Mouse (Mus musculus): Measurements from ENCODE around the gene Lcn2. TPM values are rescaled to one million over a fixed set of nuclear protein-coding genes. Genes with fewer than 3 reads are reported as not detected.

Gene Lcn2
- polyA plus RNA-seq, 1 experiment = 328 TPM

GRCm38 (mm10) chr2:32395946-32396621, 8.0 kb upstream of the Lcn2 start:
- peak overlapping the region; percentile 94 for H3K27ac ChIP-seq (ENCODE audit: control insufficient read depth, insufficient read depth, low read depth, low read length)
- peaks cover 26% of the 10 kb centered on the region for H3K4me1 ChIP-seq (ENCODE audit: control insufficient read depth, insufficient read depth, low read length)
- H3K36me3 ChIP-seq (ENCODE audit: control insufficient read depth, insufficient read depth, low read length) = no peaks in the 10 kb centered on the region
- no peaks in the 10 kb centered on the region for H3K27me3 ChIP-seq (ENCODE audit: control insufficient read depth, insufficient read depth, low read length)
- TF ChIP-seq POLR2A (IDR thresholded peaks at IDR 0.05; ENCODE audit: control insufficient read depth, low read depth, low read length) (peak; percentile 26), CTCF (IDR thresholded peaks at IDR 0.05; ENCODE audit: control insufficient read depth, insufficient read depth, insufficient replicate concordance, low read depth, low read length) (no peak)
- H3K4me3 ChIP-seq (ENCODE audit: control insufficient read depth, low read depth, low read length) = peak overlapping the region; percentile 91

- TF ChIP-seq CTCF (IDR thresholded peaks at IDR 0.05; ENCODE audit: control insufficient read depth, insufficient read depth, insufficient replicate concordance, low read depth, low read length) (no peak), POLR2A (IDR thresholded peaks at IDR 0.05; ENCODE audit: control insufficient read depth, low read depth, low read length) (peak; percentile 47)
- Histone ChIP-seq H3K27me3 (ENCODE audit: control insufficient read depth, insufficient read depth, low read length) (no peaks in the 10 kb centered on the region), H3K36me3 (ENCODE audit: control insufficient read depth, insufficient read depth, low read length) (no peaks in the 10 kb centered on the region), H3K27ac (ENCODE audit: control insufficient read depth, insufficient read depth, low read depth, low read length) (peak within 1 kb of the TSS; percentile 94), H3K4me1 (ENCODE audit: control insufficient read depth, insufficient read depth, low read length) (peaks cover 26% of the 10 kb centered on the region), H3K4me3 (ENCODE audit: control insufficient read depth, low read depth, low read length) (peak within 1 kb of the TSS; percentile 91)
Measured at GRCm38 (mm10) chr2:32395484-32395945, 7.5 kb upstream of the Lcn2 start, which contains the start of gene Ptges2. TSS of gene Ptges2 (plus strand) at chr2:32395896.

- Histone ChIP-seq H3K4me1 (ENCODE audit: control insufficient read depth, insufficient read depth, low read length) (peaks cover 26% of the 10 kb centered on the region), H3K4me3 (ENCODE audit: control insufficient read depth, low read depth, low read length) (peak overlapping the region; percentile 91), H3K36me3 (ENCODE audit: control insufficient read depth, insufficient read depth, low read length) (no peaks in the 10 kb centered on the region), H3K27ac (ENCODE audit: control insufficient read depth, insufficient read depth, low read depth, low read length) (peak overlapping the region; percentile 94), H3K27me3 (ENCODE audit: control insufficient read depth, insufficient read depth, low read length) (no peaks in the 10 kb centered on the region)
- TF ChIP-seq POLR2A (IDR thresholded peaks at IDR 0.05; ENCODE audit: control insufficient read depth, low read depth, low read length) = no peak
- 0 out of 2 replicates have a peak, but pooled peaks have one; percentile 6 for TF ChIP-seq CTCF (IDR thresholded peaks at IDR 0.05; ENCODE audit: control insufficient read depth, insufficient read depth, insufficient replicate concordance, low read depth, low read length)
Measured at GRCm38 (mm10) chr2:32394973-32395372, 6.9 kb upstream of the Lcn2 start.

GRCm38 (mm10) chr2:32392063-32392462, 4.0 kb upstream of the Lcn2 start:
- Histone ChIP-seq H3K4me1 (ENCODE audit: control insufficient read depth, insufficient read depth, low read length) (peaks cover 21% of the 10 kb centered on the region), H3K27ac (ENCODE audit: control insufficient read depth, insufficient read depth, low read depth, low read length) (no peak overlapping the region), H3K36me3 (ENCODE audit: control insufficient read depth, insufficient read depth, low read length) (no peaks in the 10 kb centered on the region), H3K27me3 (ENCODE audit: control insufficient read depth, insufficient read depth, low read length) (no peaks in the 10 kb centered on the region), H3K4me3 (ENCODE audit: control insufficient read depth, low read depth, low read length) (no peak overlapping the region)
- TF ChIP-seq POLR2A (IDR thresholded peaks at IDR 0.05; ENCODE audit: control insufficient read depth, low read depth, low read length) (no peak), CTCF (IDR thresholded peaks at IDR 0.05; ENCODE audit: control insufficient read depth, insufficient read depth, insufficient replicate concordance, low read depth, low read length) (no peak)

- Histone ChIP-seq H3K4me3 (ENCODE audit: control insufficient read depth, low read depth, low read length) (no peak overlapping the region), H3K4me1 (ENCODE audit: control insufficient read depth, insufficient read depth, low read length) (peaks cover 10% of the 10 kb centered on the region), H3K36me3 (ENCODE audit: control insufficient read depth, insufficient read depth, low read length) (no peaks in the 10 kb centered on the region), H3K27me3 (ENCODE audit: control insufficient read depth, insufficient read depth, low read length) (no peaks in the 10 kb centered on the region), H3K27ac (ENCODE audit: control insufficient read depth, insufficient read depth, low read depth, low read length) (no peak overlapping the region)
- TF ChIP-seq CTCF (IDR thresholded peaks at IDR 0.05; ENCODE audit: control insufficient read depth, insufficient read depth, insufficient replicate concordance, low read depth, low read length) = no peak
- TF ChIP-seq POLR2A (IDR thresholded peaks at IDR 0.05; ENCODE audit: control insufficient read depth, low read depth, low read length) = no peak
Measured at GRCm38 (mm10) chr2:32390871-32391270, 2.8 kb upstream of the Lcn2 start.

GRCm38 (mm10) chr2:32389157-32389556, 1.1 kb upstream of the Lcn2 start:
- Histone ChIP-seq H3K36me3 (ENCODE audit: control insufficient read depth, insufficient read depth, low read length) (no peaks in the 10 kb centered on the region), H3K27ac (ENCODE audit: control insufficient read depth, insufficient read depth, low read depth, low read length) (0 out of 2 replicates have a peak overlapping the region, but pooled peaks have one; percentile 63), H3K4me3 (ENCODE audit: control insufficient read depth, low read depth, low read length) (no peak overlapping the region), H3K27me3 (ENCODE audit: control insufficient read depth, insufficient read depth, low read length) (no peaks in the 10 kb centered on the region), H3K4me1 (ENCODE audit: control insufficient read depth, insufficient read depth, low read length) (no peaks in the 10 kb centered on the region)
- TF ChIP-seq CTCF (IDR thresholded peaks at IDR 0.05; ENCODE audit: control insufficient read depth, insufficient read depth, insufficient replicate concordance, low read depth, low read length) = no peak
- no peak for TF ChIP-seq POLR2A (IDR thresholded peaks at IDR 0.05; ENCODE audit: control insufficient read depth, low read depth, low read length)

GRCm38 (mm10) chr2:32382689-32383088, 5.4 kb downstream of the Lcn2 start:
- H3K4me1 ChIP-seq (ENCODE audit: control insufficient read depth, insufficient read depth, low read length) = peaks cover 7% of the 10 kb centered on the region
- no peak overlapping the region for H3K4me3 ChIP-seq (ENCODE audit: control insufficient read depth, low read depth, low read length)
- H3K27ac ChIP-seq (ENCODE audit: control insufficient read depth, insufficient read depth, low read depth, low read length) = no peak overlapping the region
- H3K36me3 ChIP-seq (ENCODE audit: control insufficient read depth, insufficient read depth, low read length) = no peaks in the 10 kb centered on the region
- no peaks in the 10 kb centered on the region for H3K27me3 ChIP-seq (ENCODE audit: control insufficient read depth, insufficient read depth, low read length)
- TF ChIP-seq POLR2A (IDR thresholded peaks at IDR 0.05; ENCODE audit: control insufficient read depth, low read depth, low read length) (no peak), CTCF (IDR thresholded peaks at IDR 0.05; ENCODE audit: control insufficient read depth, insufficient read depth, insufficient replicate concordance, low read depth, low read length) (no peak)
